Mouse (Mus musculus) cortical plate, adult 2 months (tissue): ENCODE data around the gene Acsl6. TPM values are rescaled to one million over a fixed set of nuclear protein-coding genes. Genes with fewer than 3 reads are reported as not detected.

Experiments used
- H3K27ac ChIP-seq: fragments of 200-500 bp; 2 replicates; pipeline ENCODE4 v1.5.1; 2012; ENCODE audit warnings: low read length, control low read depth, inconsistent platforms; ENCODE audit not compliant: insufficient read depth
- H3K4me1 ChIP-seq: fragments of 200-500 bp; 2 replicates; pipeline ENCODE4 v1.6.1; 2011; ENCODE audit warnings: low read length; ENCODE audit not compliant: control insufficient read depth, insufficient read depth
- H3K4me3 ChIP-seq: fragments of 200-500 bp; 2 replicates; pipeline ENCODE4 v1.5.1; 2011; ENCODE audit warnings: mild to moderate bottlenecking, low read length, control low read depth; ENCODE audit not compliant: insufficient read depth
- CTCF ChIP-seq: fragments of 200-500 bp; IDR thresholded peaks from 2 replicates; pipeline ENCODE4 v1.5.1; 2011; ENCODE audit warnings: mild to moderate bottlenecking, control low read depth, low read length; ENCODE audit not compliant: insufficient read depth; ENCODE audit errors: extremely low read depth
- POLR2A ChIP-seq: fragments of 200-500 bp; IDR thresholded peaks from 2 replicates; pipeline ENCODE4 v1.6.1; 2011; ENCODE audit warnings: mild to moderate bottlenecking, low read length, control low read depth; ENCODE audit not compliant: insufficient read depth; ENCODE audit errors: extremely low read depth
- polyA plus RNA-seq: library from polyadenylated mRNA; depleted of rRNA; stranded (reverse); fragments of >200 nt; gene quantifications from 2 replicates; pipeline ENCODE4 v1.2.3, GENCODE M21; 2012; rRNA removed

The Acsl6 gene
- polyA plus RNA-seq = 191 and 192 TPM in 2 replicates

DNA sequence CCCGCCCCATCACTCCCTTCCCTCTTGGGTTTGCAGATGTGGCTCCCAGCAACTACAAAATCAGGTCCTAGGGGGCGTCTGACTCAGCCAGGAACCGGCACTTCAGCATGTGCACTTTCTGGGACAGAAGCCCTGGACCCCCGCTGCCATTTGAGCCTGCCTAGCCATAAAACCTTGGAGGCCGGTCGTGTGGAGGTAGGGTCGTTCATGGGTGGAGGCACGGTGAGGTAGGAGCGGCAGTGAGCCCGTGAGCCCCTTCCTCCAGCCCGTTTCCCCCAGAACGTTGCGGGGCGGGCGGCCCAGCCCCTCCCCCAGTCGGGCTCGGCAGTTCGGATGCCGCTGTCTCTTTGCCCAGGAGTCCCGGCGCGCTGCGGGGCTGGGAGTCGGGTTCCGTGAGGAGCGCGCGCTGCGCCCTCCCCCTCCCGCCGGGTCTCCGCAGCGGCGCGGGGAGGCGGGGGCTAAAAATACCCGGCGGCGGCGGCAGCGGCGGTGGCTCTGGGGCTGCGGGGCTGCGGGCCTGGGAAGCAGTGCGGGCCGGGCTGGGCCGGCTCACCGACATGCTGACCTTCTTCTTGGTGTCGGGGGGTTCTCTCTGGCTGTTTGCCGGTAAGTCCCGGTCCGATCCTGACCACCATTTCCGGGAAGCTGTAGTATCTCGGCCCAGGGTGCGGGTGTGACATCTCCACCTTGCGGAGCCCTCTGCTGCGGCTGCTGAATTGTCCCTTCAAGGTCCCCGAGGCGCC, at the start of gene Acsl6:
Gene Acsl6, plus strand, starts transcription at position 71 of the 743 bp plus-strand sequence.
- Histone ChIP-seq H3K27ac (peak within 1 kb of the TSS; percentile 93), H3K4me1 (peaks cover 9% of the 10 kb centered on the region; the same call in 1 of the 2 replicates), H3K4me3 (peak within 1 kb of the TSS; percentile 88)
- TF ChIP-seq POLR2A (0 out of 2 replicates have a peak, but pooled peaks have one; percentile 31), CTCF (0 out of 2 replicates have a peak, but pooled peaks have one; percentile 7)

DNA sequence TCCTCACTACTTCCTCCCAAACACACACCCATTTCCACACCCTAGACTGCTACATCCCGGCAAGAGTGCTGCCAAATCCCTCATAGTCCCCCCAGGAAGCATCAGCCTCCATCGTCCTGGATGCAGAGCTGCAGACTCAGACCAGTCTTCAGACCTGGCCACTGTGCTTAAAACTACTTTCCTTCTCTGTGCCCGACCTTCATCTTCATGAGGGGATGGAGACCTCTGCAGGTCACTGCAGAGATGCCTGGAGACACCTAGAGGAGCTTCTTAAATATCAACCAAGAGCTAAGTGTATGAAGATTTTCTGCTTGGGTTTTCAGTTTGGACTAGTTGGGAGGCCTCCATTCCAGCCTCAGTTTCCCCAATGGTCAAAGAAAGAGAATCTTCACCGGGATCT, 49.5 kb upstream of the Acsl6 start:
- Histone ChIP-seq H3K4me3 (no peak overlapping the region), H3K27ac (no peak overlapping the region), H3K4me1 (no peaks in the 10 kb centered on the region)
- TF ChIP-seq CTCF (peak; percentile 47), POLR2A (no peak)

DNA sequence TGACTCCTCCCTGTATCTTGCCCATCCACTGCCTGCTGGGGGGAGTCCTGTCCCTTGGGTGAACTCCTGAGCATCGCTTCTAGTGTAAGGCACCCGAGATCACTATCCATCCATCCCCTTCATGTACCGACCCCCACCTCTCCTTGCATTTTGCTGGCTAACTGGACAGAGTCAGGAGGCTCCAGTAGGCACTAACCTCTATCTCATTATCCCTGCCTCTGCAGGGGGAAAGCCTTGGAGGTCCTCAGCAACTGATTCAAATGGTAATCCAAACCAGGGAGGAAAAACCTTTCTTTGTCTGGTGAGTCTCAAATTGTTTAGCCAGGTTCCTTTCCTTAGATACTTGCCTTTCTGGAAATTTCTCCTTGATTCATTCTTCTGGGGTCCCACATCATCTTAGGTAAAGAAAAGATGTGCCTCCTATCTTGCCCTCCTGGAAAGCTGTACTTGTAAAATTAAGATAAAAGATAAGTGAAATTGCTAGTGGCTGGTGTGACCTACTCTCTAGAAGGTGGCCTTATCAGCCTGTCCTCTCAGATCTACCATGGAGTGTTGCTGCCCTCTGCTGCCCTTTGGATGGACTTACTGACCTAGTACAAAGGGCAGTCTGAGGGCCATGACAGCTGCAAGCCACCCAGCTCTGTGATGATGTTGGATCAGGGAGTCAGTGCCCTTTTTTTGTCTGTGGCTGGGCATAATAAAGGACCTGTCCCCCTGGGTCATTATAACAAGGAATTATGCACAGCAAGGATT, 46.8 kb upstream of the Acsl6 start:
- Histone ChIP-seq H3K27ac (no peak overlapping the region), H3K4me3 (no peak overlapping the region), H3K4me1 (no peaks in the 10 kb centered on the region)
- peak; percentile 86 for TF ChIP-seq CTCF
- TF ChIP-seq POLR2A = no peak

DNA sequence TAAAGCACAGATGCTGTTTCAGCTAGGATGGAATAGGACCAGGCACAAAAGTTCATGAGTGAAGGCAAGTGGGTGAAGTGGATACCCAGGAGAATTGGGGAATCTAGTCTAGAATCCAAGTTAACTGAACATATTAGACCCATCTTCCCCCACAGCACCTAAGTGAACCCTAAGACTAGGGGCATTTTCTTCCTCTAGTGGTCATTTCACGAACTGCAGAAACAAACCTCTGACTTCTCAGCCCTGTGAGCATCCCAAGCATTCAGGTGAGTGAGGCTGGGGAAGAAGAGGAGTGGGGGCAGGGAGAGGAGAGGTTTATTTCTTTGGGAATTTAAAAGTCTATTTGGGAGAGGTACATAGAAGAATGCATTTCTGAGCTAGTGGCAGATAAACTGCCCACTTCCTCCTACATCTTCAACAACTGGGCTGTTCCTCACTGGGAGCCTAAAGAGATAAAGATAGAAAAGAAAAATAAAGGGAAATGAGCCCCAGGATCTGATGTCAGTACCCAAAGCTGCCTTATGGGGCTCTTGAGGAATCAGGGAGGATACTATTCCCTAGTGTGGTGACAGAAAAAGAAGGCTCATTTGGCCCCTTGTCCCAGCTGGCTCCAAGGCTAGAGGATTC, 40.1 kb upstream of the Acsl6 start:
- no peak for TF ChIP-seq POLR2A
- TF ChIP-seq CTCF = 0 out of 2 replicates have a peak, but pooled peaks have one; percentile 0
- Histone ChIP-seq H3K4me3 (no peak overlapping the region), H3K27ac (no peak overlapping the region), H3K4me1 (no peaks in the 10 kb centered on the region)

DNA sequence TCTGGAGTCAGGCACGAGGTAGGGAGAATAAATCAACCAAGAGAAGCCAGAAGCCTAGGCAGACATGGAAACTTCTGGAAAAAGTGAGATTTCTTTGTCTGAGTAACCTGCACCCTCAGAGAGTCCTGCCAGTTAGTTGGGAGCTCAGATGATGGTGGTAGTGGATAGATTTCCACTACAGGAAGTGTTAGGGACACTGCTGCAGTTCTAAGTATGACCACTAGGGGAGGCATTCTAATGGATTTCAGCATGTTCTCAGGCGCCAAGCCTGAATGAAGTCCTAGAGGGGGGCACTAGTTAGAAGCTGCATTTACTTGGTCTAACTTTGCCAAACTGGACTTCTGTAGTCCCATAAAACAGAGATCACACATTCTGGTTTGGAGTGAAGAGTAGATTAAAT, 39.1 kb upstream of the Acsl6 start:
- Histone ChIP-seq H3K4me3 (no peak overlapping the region), H3K27ac (no peak overlapping the region), H3K4me1 (no peaks in the 10 kb centered on the region)
- TF ChIP-seq CTCF (peak; percentile 74), POLR2A (no peak)

DNA sequence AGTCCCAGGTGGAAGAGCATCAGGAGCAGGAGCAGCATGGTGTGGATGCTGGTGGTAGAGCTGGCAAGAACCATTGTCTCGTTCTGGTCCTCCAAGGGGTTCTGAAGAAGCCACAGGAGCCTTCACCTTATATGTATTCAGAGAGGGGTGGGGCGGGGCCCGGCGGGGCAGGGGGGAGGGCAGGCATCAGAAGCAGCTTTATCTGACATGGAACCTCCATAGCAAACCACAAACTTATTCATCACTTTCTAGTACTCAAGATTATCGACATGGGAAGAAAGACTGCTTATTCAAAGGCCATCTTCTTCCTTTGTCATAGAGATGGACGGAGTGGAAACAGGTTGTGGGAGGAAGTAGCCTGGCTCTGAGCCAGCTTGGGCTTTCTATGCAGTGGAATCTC, 36.4 kb upstream of the Acsl6 start, which contains the start of gene Il3:
Gene Il3, minus strand, starts transcription at position 101 of the 400 bp plus-strand sequence.
- TF ChIP-seq CTCF (no peak), POLR2A (no peak)
- H3K4me1 ChIP-seq = no peaks in the 10 kb centered on the region

DNA sequence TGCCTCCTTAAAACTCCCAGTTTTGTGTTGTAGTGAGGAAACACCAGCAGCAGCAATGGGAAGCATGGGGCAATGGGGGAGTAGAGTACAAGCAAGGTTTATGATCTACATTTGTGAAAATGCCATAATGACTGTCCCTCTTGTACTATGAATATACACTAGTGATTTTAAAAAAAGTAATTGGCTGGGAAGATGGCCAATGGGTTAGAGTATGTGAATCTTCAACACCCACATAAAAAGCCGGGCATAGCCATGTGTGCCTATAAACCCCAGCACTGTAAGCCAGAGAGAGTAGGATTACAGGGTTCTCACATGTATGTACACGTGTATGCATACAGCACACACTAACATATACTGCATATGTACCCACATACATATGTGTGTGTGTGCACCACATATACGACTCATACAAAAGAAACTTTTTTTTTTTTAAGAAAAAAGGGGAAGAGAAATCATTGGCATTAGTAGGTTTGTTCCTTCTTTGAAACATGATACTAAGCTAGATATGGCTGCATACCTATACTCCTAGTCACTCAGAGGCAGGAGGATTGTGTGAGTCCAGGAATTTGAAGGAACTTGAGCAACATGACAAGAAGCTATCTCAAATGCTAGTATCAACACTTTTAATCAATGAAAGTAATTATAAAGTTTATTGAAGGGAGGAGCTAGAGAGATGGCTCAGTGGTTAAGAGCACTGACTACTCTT, 34.3 kb upstream of the Acsl6 start:
- Histone ChIP-seq H3K4me3 (no peak overlapping the region), H3K4me1 (no peaks in the 10 kb centered on the region), H3K27ac (no peak overlapping the region)
- TF ChIP-seq CTCF = no peak
- TF ChIP-seq POLR2A = no peak

More for the DNA sequence above, 36.4 kb upstream of the Acsl6 start, which contains the start of gene Il3:
- no peak within 1 kb of the TSS for H3K4me3 ChIP-seq
- no peak within 1 kb of the TSS for H3K27ac ChIP-seq

DNA sequence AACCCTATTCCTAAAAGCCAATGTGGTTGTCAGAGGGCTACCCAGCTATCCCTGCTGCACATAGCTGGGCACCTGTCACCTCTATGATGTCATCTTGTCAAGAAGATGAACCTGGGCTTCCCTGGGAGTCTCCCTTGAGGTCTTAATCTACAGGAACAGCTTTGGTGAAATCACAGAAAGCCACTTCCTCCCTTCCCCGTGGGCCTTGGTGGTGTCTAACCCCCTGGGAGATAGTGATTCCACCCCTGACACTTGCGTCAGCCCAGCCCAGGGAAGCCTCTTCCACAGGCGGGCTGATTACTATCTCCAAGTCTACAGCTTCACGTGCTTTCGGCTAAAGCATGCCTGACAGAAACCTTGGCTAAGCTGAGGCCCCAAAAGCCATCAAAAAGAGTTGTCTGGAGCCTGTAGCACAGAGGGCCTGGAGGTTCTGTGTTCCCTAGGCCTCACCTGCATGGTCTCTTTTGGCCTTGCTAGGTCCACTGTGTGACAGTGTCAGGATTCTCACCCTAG, 32.1 kb upstream of the Acsl6 start:
- Histone ChIP-seq H3K4me3 (no peak overlapping the region), H3K4me1 (no peaks in the 10 kb centered on the region), H3K27ac (no peak overlapping the region)
- TF ChIP-seq CTCF = no peak
- no peak for TF ChIP-seq POLR2A

DNA sequence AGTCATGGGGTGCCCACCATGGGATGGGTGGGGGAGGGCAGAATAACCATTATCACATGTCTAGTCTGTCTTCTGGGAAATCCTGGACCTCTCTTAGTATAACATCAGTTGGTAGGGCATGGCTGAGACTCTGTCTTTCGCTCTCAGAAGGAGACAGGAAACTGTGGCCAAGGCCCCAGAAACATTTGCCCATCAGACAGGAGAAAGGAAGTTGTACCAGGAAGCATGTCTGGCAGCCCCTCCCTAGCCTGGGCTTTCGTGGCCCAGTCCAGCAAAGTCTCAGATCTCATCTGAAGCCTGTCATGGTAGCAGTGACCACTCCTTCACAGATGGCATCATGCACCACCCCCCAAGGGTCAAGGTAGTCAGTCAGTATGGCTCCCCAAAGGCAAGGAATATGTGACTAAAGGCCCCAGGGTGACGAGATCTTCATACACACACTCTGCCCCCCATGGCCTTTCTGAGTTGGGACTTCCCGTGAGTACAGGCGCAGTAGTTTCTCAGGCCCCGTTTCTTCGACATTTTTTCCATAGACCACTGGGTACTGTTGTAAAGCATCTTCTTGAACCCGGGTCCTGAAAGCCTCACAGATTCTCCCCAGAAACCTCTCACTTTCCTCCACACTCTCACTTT, 15.7 kb upstream of the Acsl6 start:
- no peak overlapping the region for H3K4me3 ChIP-seq
- no peaks in the 10 kb centered on the region for H3K4me1 ChIP-seq
- no peak overlapping the region for H3K27ac ChIP-seq
- TF ChIP-seq CTCF = no peak
- no peak for TF ChIP-seq POLR2A
